Mouse (Mus musculus): ENCODE measurements at regions not wholly inside any gene's neighbourhood (a gene's known extent, or its start where the extent isn't known, plus 50 kb on each side); places are given as distances from the start of the nearest gene placed in this dataset.

DNA sequence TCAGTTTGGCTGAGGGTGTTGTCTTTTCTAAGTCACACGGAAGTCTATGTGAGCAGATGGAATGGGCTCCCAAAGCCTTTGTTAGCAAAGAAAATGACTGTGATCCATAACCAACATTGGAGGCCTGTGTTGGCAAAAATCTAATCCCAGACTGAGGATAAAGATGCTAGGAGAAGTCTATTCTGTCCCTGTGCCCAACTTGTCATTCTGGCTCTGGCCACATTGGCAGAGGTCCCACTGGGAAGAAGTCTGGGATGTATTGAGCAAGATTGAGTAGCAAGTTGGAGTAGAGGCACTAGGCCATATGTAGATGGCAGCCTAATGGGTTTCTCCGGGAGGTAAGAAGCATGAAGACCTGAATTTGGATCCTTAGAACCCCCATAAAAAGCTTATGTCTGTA is 54.1 kb downstream of the Nog start:
- Histone ChIP-seq H3K9me3 (replicated peaks) (no peaks in the 10 kb centered on the region; the same call in 1 of the 2 replicates), H3K36me3 (no peaks in the 10 kb centered on the region), H3K27ac (replicated peaks) (no peak overlapping the region), H3K4me3 (no peak overlapping the region), H3K27me3 (ENCODE audit: low read depth, poor library complexity, severe bottlenecking) (no peaks in the 10 kb centered on the region), H3K4me1 (peaks cover 5% of the 10 kb centered on the region)
- no peak for DNase-seq (ENCODE audit: low spot score)
- 95% methylated on average over 2 of the region's 2 CpGs for WGBS

GRCm38 (mm10) chr11:89243370-89243769 is 58.8 kb downstream of the Nog start:
- Histone ChIP-seq H3K36me3 (no peaks in the 10 kb centered on the region), H3K4me3 (no peak overlapping the region), H3K27ac (replicated peaks) (no peak overlapping the region), H3K9me3 (replicated peaks) (no peaks in the 10 kb centered on the region), H3K4me1 (peaks cover 10% of the 10 kb centered on the region), H3K27me3 (ENCODE audit: low read depth, poor library complexity, severe bottlenecking) (peaks cover 15% of the 10 kb centered on the region; the same call in 1 of the 2 replicates)
- 23% methylated on average over 3 of the region's 3 CpGs for WGBS
- DNase-seq (ENCODE audit: low spot score), result peak; percentile 70

DNA sequence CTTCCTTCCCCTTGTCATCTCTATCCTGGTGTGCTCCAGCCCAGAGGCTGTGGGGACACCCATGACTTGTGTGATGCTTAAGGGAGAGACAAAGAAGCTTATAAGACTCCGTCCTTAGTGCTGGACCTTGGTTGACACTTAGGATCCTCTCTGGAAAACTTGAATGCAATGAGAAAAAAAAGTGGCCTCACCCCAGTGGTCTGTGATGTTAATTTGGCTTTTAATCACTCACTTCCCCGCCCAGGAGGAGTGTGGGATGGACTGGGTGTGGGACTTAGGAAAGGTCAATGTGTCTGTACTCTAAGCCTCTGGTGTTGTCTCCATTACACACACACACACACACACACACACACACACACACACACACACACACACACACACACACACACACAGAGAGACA is 60.0 kb downstream of the Nog start:
- Histone ChIP-seq H3K4me3 (no peak overlapping the region), H3K27ac (replicated peaks) (no peak overlapping the region), H3K36me3 (no peaks in the 10 kb centered on the region), H3K4me1 (peaks cover 10% of the 10 kb centered on the region), H3K27me3 (ENCODE audit: low read depth, poor library complexity, severe bottlenecking) (peaks cover 15% of the 10 kb centered on the region; the same call in 1 of the 2 replicates), H3K9me3 (replicated peaks) (no peaks in the 10 kb centered on the region)
- DNase-seq (ENCODE audit: low spot score), result no peak
- 65% methylated on average over 2 of the region's 2 CpGs for WGBS

GRCm38 (mm10) chr11:89239891-89240290 is 62.2 kb downstream of the Nog start:
- Histone ChIP-seq H3K4me3 (no peak overlapping the region), H3K27me3 (ENCODE audit: low read depth, poor library complexity, severe bottlenecking) (peaks cover 15% of the 10 kb centered on the region; the same call in 1 of the 2 replicates)
- 56% methylated on average over 9 of the region's 9 CpGs for WGBS

DNA sequence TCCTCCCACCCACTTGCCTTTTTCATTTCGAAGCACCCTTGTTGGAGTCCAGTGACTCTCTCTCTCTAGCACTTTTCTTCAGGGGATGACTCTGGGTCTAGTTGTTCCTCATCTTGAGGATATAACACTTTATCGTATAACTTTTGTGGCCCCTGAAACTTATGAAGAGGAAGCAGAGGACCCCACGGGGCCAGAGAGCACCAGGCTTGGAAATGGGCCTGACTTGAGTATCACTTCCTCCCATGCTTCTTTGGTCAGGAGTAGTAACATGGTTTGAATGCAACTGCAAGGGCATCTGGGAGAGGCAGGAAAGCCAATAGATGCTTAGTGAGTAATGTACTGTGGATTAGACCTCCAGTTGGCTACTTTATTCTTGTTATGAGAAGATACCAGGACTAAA is 65.2 kb downstream of the Nog start:
- H3K36me3 ChIP-seq, result no peaks in the 10 kb centered on the region
- 92% methylated on average over 3 of the region's 3 CpGs for WGBS
- peaks cover 13% of the 10 kb centered on the region; the same call in 1 of the 2 replicates for H3K27me3 ChIP-seq (ENCODE audit: low read depth, poor library complexity, severe bottlenecking)
- H3K4me3 ChIP-seq, result no peak overlapping the region
- H3K9me3 ChIP-seq (replicated peaks), result no peaks in the 10 kb centered on the region
- H3K27ac ChIP-seq (replicated peaks), result no peak overlapping the region
- H3K4me1 ChIP-seq, result peaks cover 8% of the 10 kb centered on the region; the same call in 1 of the 2 replicates
- DNase-seq (ENCODE audit: low spot score), result no peak

More at GRCm38 (mm10) chr11:89239891-89240290, 62.2 kb downstream of the Nog start:
- peaks cover 10% of the 10 kb centered on the region for H3K4me1 ChIP-seq
- no peak overlapping the region for H3K27ac ChIP-seq (replicated peaks)
- no peaks in the 10 kb centered on the region for H3K9me3 ChIP-seq (replicated peaks)
- no peaks in the 10 kb centered on the region for H3K36me3 ChIP-seq
- no peak for DNase-seq (ENCODE audit: low spot score)

DNA sequence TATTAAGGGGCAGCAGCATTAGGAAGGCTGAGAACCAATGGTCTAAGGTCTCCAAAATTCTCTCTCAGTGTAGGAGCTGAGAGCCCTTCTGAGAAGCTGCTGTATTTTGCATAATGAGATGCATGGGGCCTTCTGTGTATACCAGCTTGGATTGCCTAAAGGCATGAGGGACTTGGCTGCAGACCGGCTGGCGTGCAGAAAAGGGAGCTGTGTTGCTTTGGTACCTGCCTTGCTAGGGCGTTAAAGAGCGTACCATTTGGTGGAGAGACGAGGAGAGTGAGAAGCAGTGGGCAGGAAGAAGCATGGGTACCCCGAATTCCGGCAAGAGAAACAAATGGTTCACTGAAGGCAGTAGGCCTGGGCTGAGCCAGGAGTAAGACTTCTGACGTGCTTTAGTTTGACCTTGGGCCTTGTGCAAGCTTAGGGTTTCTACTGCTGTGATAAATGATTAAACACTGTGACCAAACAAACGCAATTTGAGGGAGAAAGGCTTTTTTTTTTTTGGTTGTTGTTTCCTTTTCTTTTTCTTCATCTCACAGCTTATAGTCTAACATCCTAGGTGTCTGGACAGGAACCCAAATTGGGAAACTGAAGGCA is 69.2 kb downstream of the Nog start:
- Histone ChIP-seq H3K4me3 (no peak overlapping the region), H3K27me3 (ENCODE audit: low read depth, poor library complexity, severe bottlenecking) (peaks cover 3% of the 10 kb centered on the region; the same call in 1 of the 2 replicates), H3K4me1 (peaks cover 3% of the 10 kb centered on the region; the same call in 1 of the 2 replicates), H3K27ac (replicated peaks) (no peak overlapping the region; the same call in 1 of the 2 replicates), H3K9me3 (replicated peaks) (no peaks in the 10 kb centered on the region), H3K36me3 (no peaks in the 10 kb centered on the region)
- WGBS, result 73% methylated on average over 9 of the region's 9 CpGs
- DNase-seq (ENCODE audit: low spot score), result no peak

DNA sequence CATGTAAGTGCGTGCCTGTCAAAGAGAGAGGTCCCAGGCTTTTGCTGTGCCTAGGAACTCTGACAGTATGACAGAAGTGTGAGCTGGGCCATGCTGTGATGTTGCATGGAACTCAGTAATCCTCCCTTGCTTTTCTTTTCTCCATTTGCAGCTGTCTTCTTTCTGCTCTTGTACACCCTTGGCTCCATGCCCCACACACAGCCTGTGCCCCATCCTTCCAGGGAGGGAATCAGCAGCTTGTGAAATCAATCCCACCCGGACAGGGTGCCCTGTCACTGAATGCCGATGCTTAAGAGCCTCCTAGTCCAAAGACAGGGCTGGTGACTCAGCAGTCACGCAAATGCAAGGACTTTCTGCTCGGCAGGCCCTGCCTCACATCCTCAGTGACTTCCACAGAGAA is 72.4 kb downstream of the Nog start:
- H3K27ac ChIP-seq (replicated peaks), result no peak overlapping the region
- no peaks in the 10 kb centered on the region for H3K36me3 ChIP-seq
- H3K4me1 ChIP-seq, result peaks cover 3% of the 10 kb centered on the region; the same call in 1 of the 2 replicates
- DNase-seq (ENCODE audit: low spot score), result no peak
- H3K9me3 ChIP-seq (replicated peaks), result no peaks in the 10 kb centered on the region
- H3K27me3 ChIP-seq (ENCODE audit: low read depth, poor library complexity, severe bottlenecking), result peaks cover 3% of the 10 kb centered on the region; the same call in 1 of the 2 replicates
- WGBS, result 79% methylated on average over 5 of the region's 5 CpGs
- no peak overlapping the region for H3K4me3 ChIP-seq

- Histone ChIP-seq H3K36me3 (no peaks in the 10 kb centered on the region), H3K4me3 (no peak overlapping the region), H3K27me3 (ENCODE audit: low read depth, poor library complexity, severe bottlenecking) (peaks cover 16% of the 10 kb centered on the region), H3K4me1 (peaks cover 10% of the 10 kb centered on the region), H3K27ac (replicated peaks) (no peak overlapping the region), H3K9me3 (replicated peaks) (peaks cover 6% of the 10 kb centered on the region; the same call in 1 of the 2 replicates)
- DNase-seq (ENCODE audit: low spot score), result no peak
- WGBS, result 92% methylated on average over 5 of the region's 5 CpGs
Observed at GRCm38 (mm10) chr11:89213204-89213603, 88.9 kb downstream of the Nog start.

DNA sequence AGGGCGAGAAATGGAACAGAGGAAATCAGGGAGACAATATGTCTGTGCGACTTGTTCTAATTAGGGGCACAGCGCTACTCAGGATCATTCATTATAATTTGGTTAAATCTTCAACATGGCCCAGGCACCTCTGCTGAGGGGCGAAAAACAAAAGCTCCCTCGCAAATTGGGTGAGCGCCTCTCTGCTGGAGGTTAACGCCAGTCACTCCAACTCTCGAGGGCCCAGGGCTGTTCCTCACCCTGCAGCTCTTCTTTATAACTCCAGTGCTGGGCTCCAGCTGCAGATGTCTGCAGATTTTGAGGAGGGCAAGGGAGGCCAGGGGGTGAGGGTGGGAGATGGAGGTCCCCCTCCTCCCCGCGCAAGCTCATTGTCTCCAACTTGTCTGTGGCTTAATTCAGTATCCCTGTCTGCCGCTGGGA is 92.6 kb downstream of the Nog start:
- 25% methylated on average over 11 of the region's 11 CpGs for WGBS
- H3K36me3 ChIP-seq, result no peaks in the 10 kb centered on the region
- H3K9me3 ChIP-seq (replicated peaks), result no peaks in the 10 kb centered on the region
- H3K4me3 ChIP-seq, result no peak overlapping the region; the same call in 1 of the 2 replicates
- peak overlapping the region; percentile 24; the same call in 1 of the 2 replicates for H3K27ac ChIP-seq (replicated peaks)
- peaks cover 41% of the 10 kb centered on the region for H3K27me3 ChIP-seq (ENCODE audit: low read depth, poor library complexity, severe bottlenecking)
- peaks cover 27% of the 10 kb centered on the region for H3K4me1 ChIP-seq
- DNase-seq (ENCODE audit: low spot score), result peak; percentile 43

GRCm38 (mm10) chr11:89209072-89209471 is 93.1 kb downstream of the Nog start:
- no peak for DNase-seq (ENCODE audit: low spot score)
- H3K27ac ChIP-seq (replicated peaks), result no peak overlapping the region
- no peaks in the 10 kb centered on the region for H3K9me3 ChIP-seq (replicated peaks)
- H3K4me1 ChIP-seq, result peaks cover 27% of the 10 kb centered on the region
- H3K4me3 ChIP-seq, result no peak overlapping the region
- WGBS, result 49% methylated on average over 6 of the region's 6 CpGs
- H3K36me3 ChIP-seq, result no peaks in the 10 kb centered on the region
- peaks cover 41% of the 10 kb centered on the region for H3K27me3 ChIP-seq (ENCODE audit: low read depth, poor library complexity, severe bottlenecking)

DNA sequence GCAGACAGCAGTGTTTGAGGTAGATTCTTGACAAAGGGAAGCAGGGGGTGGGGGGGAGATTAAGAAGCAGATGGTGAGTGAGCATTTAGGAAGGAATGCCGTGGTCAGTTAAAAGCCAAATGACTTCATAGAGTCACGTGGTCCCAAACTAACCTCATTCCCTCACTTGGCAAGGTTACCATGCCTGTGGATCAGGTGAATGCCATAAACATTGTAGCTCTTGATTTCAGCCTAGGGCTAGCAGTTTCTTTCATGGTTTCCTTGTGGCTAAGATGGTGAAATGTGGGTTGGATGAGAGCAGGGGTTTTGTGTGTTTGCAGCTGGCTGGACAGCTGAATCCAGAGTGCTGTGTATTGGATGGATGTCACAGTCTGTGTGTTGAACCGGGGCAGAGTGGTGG is 95.3 kb downstream of the Nog start:
- Histone ChIP-seq H3K4me3 (no peak overlapping the region), H3K4me1 (peaks cover 27% of the 10 kb centered on the region), H3K9me3 (replicated peaks) (no peaks in the 10 kb centered on the region), H3K36me3 (no peaks in the 10 kb centered on the region), H3K27me3 (ENCODE audit: low read depth, poor library complexity, severe bottlenecking) (peaks cover 41% of the 10 kb centered on the region), H3K27ac (replicated peaks) (no peak overlapping the region)
- 33% methylated on average over 3 of the region's 3 CpGs for WGBS
- DNase-seq (ENCODE audit: low spot score), result no peak

GRCm38 (mm10) chr11:89204948-89205545 is 97.1 kb downstream of the Nog start:
- H3K27ac ChIP-seq (replicated peaks), result no peak overlapping the region
- DNase-seq (ENCODE audit: low spot score), result no peak
- H3K4me1 ChIP-seq, result peaks cover 25% of the 10 kb centered on the region
- H3K4me3 ChIP-seq, result no peak overlapping the region
- 68% methylated on average over 7 of the region's 7 CpGs for WGBS
- H3K36me3 ChIP-seq, result no peaks in the 10 kb centered on the region
- H3K9me3 ChIP-seq (replicated peaks), result no peaks in the 10 kb centered on the region
- H3K27me3 ChIP-seq (ENCODE audit: low read depth, poor library complexity, severe bottlenecking), result peaks cover 39% of the 10 kb centered on the region

DNA sequence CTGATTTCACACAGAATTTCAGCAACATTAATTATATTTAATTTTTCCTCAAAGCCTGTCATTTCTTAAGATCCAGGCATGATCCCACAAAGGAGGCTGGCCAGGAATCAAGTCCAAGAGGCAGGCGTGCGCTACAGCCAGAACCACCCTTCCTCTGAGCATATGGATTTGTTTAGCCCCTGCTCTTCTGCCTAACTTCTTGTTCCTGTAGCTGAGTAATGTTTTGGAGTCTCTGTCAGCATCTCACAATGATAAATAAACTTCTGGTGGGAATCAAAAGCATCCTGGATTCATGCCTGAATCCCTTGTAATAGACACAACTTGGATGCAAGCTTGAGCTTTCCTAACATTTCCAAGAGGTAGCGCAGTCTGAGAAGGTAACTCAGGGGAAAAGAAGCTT is 101.7 kb downstream of the Nog start:
- Histone ChIP-seq H3K27ac (replicated peaks) (no peak overlapping the region), H3K4me1 (0 out of 2 replicates have a peak, but pooled peaks cover 2% of the 10 kb centered on the region), H3K36me3 (no peaks in the 10 kb centered on the region), H3K27me3 (ENCODE audit: low read depth, poor library complexity, severe bottlenecking) (peaks cover 10% of the 10 kb centered on the region; the same call in 1 of the 2 replicates), H3K9me3 (replicated peaks) (0 out of 2 replicates have a peak, but pooled peaks cover 3% of the 10 kb centered on the region), H3K4me3 (no peak overlapping the region)
- no peak for DNase-seq (ENCODE audit: low spot score)
- WGBS, result 84% methylated on average over 3 of the region's 3 CpGs
